Mouse (Mus musculus) limb, embryonic 11.5 days (tissue): ENCODE results near the gene Proca1. TPM values are rescaled to one million over a fixed set of nuclear protein-coding genes. Genes with fewer than 3 reads are reported as not detected.

Experiments
- ATAC-seq: fragments of 200-750 bp; cut with Nextera tagmentation; 2 replicates; pipeline ENCODE4 v1.8.0; 2017; ENCODE audit warnings: low read depth; ENCODE audit not compliant: insufficient number of reproducible peaks, low FRiP score, low TSS enrichment
- DNase-seq: peaks from one replicate; pipeline ENCODE4 v3.0.0-alpha.2; 2015; ENCODE audit warnings: low spot score
- H3K27ac ChIP-seq: fragments of 300-500 bp; sonication (generic); replicated peaks from 2 replicates; pipeline ENCODE4 v1.5.1; 2014; ENCODE audit warnings: low read depth, mild to moderate bottlenecking, low read length
- H3K27me3 ChIP-seq: fragments of 300-500 bp; sonication (generic); 2 replicates; pipeline ENCODE4 v1.6.1; 2014; ENCODE audit warnings: mild to moderate bottlenecking, low read length, mixed read lengths; ENCODE audit not compliant: control insufficient read depth, insufficient read depth
- H3K36me3 ChIP-seq: fragments of 300-500 bp; sonication (generic); 2 replicates; pipeline ENCODE4 v1.6.1; 2014; ENCODE audit warnings: mild to moderate bottlenecking, low read length, moderate library complexity, mixed read lengths; ENCODE audit not compliant: control insufficient read depth, insufficient read depth
- H3K4me1 ChIP-seq: fragments of 300-500 bp; sonication (generic); 2 replicates; pipeline ENCODE4 v1.6.1; 2014; ENCODE audit warnings: low read length, mixed read lengths; ENCODE audit not compliant: control insufficient read depth, insufficient read depth
- H3K4me2 ChIP-seq: fragments of 300-500 bp; sonication (generic); 2 replicates; pipeline ENCODE4 v1.6.1; 2014; ENCODE audit warnings: low read depth, mild to moderate bottlenecking, moderate library complexity; ENCODE audit not compliant: severe bottlenecking
- H3K4me3 ChIP-seq: fragments of 300-500 bp; sonication (generic); 2 replicates; pipeline ENCODE4 v1.5.1; 2014; ENCODE audit warnings: low read depth, low read length
- H3K9ac ChIP-seq: fragments of 300-500 bp; sonication (generic); 2 replicates; pipeline ENCODE4 v1.6.1; 2014; ENCODE audit warnings: mild to moderate bottlenecking, low read length
- H3K9me3 ChIP-seq: fragments of 300-500 bp; sonication (generic); 2 replicates; pipeline ENCODE4 v1.6.1; 2016; ENCODE audit warnings: low read length; ENCODE audit not compliant: control insufficient read depth
- WGBS: fragments of 180-500 bp; shearing (Covaris S2); extraction: QIAGEN DNeasy Blood & Tissue Kit; methylation state at CpG from one replicate; pipeline ENCODE4 v1.1.7; 2014; 5-methylcytosine and 5-hydroxymethylcytosine counted together
- polyA plus RNA-seq: library from polyadenylated mRNA; unstranded; fragments of >200 nt; fragmentation: Nextera tagmentation; extraction: Ambion mirVana; gene quantifications from 2 replicates; pipeline ENCODE4 v1.2.1, GENCODE M21; 2014

Proca1 gene
- polyA plus RNA-seq, 1 experiment from 2014 or later, result 1.3 TPM

GRCm38 (mm10) chr11:78156156-78156699, 37.0 kb upstream of the Proca1 start:
- Histone ChIP-seq H3K4me2 (no peak overlapping the region), H3K9ac (no peak overlapping the region), H3K27me3 (no peaks in the 10 kb centered on the region), H3K36me3 (peaks cover 28% of the 10 kb centered on the region), H3K4me3 (no peak overlapping the region), H3K27ac (no peak overlapping the region), H3K9me3 (no peaks in the 10 kb centered on the region), H3K4me1 (no peaks in the 10 kb centered on the region)
- 74% methylated on average over 6 of the region's 6 CpGs for WGBS
- ATAC-seq, result no peak
- no peak for DNase-seq

- DNase-seq (peak; percentile 84), ATAC-seq (no peak)
- Histone ChIP-seq H3K9me3 (no peaks in the 10 kb centered on the region), H3K27me3 (no peaks in the 10 kb centered on the region), H3K9ac (no peak overlapping the region), H3K4me2 (no peak overlapping the region), H3K27ac (no peak overlapping the region), H3K36me3 (peaks cover 31% of the 10 kb centered on the region), H3K4me1 (peaks cover 16% of the 10 kb centered on the region), H3K4me3 (no peak overlapping the region)
- WGBS, result 34% methylated on average over 2 of the region's 2 CpGs
These were observed 34.1 kb upstream of the Proca1 start for GRCm38 (mm10) chr11:78159096-78159495.

DNA sequence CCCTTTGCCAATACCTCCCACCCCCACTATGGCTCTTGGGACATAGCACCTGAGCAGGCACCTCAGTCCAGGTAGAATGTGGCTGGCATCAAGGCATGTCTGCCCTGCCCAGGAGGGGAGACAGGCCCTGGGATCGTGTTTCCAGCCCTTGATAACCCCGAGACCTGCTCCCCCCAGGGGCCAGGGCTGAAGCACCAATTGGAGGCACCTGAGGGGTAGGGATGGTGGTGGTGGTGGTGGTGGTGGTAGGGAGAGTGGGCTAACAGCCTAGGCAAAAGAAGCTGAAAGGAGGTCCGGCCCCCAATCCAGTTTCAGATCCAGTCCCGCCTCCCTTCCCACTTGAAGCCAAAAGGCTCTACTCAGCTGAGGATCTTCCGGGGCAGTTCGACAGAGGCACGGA, 33.6 kb upstream of the Proca1 start:
- WGBS, result 83% methylated on average over 7 of the region's 7 CpGs
- Histone ChIP-seq H3K36me3 (peaks cover 27% of the 10 kb centered on the region), H3K4me1 (peaks cover 16% of the 10 kb centered on the region), H3K27me3 (no peaks in the 10 kb centered on the region), H3K4me2 (no peak overlapping the region), H3K27ac (no peak overlapping the region), H3K9ac (no peak overlapping the region), H3K9me3 (no peaks in the 10 kb centered on the region), H3K4me3 (no peak overlapping the region)
- DNase-seq (no peak), ATAC-seq (no peak)

- no peak overlapping the region for H3K27ac ChIP-seq
- peaks cover 16% of the 10 kb centered on the region for H3K4me1 ChIP-seq
- no peak for ATAC-seq
- no peak for DNase-seq
- H3K4me3 ChIP-seq, result no peak overlapping the region
- H3K9ac ChIP-seq, result no peak overlapping the region; the same call in 1 of the 2 replicates
- H3K36me3 ChIP-seq, result peaks cover 23% of the 10 kb centered on the region
- H3K4me2 ChIP-seq, result no peak overlapping the region
- 90% methylated on average over 18 of the region's 18 CpGs for WGBS
- no peaks in the 10 kb centered on the region for H3K27me3 ChIP-seq
- no peaks in the 10 kb centered on the region for H3K9me3 ChIP-seq
These were observed 33.0 kb upstream of the Proca1 start for GRCm38 (mm10) chr11:78160171-78160570.

- no peak for ATAC-seq
- no peak overlapping the region for H3K27ac ChIP-seq
- peaks cover 16% of the 10 kb centered on the region for H3K4me1 ChIP-seq
- H3K27me3 ChIP-seq, result no peaks in the 10 kb centered on the region
- no peaks in the 10 kb centered on the region for H3K9me3 ChIP-seq
- no peak overlapping the region for H3K4me2 ChIP-seq
- peaks cover 22% of the 10 kb centered on the region for H3K36me3 ChIP-seq
- 91% methylated on average over 3 of the region's 3 CpGs for WGBS
- H3K9ac ChIP-seq, result no peak overlapping the region
- no peak for DNase-seq
- H3K4me3 ChIP-seq, result no peak overlapping the region
These were observed 32.5 kb upstream of the Proca1 start for GRCm38 (mm10) chr11:78160675-78161074.

GRCm38 (mm10) chr11:78161169-78161568, 32.0 kb upstream of the Proca1 start:
- no peak overlapping the region for H3K27ac ChIP-seq
- no peak overlapping the region for H3K9ac ChIP-seq
- WGBS, result 89% methylated on average over 14 of the region's 14 CpGs
- H3K4me2 ChIP-seq, result no peak overlapping the region
- no peaks in the 10 kb centered on the region for H3K9me3 ChIP-seq
- H3K36me3 ChIP-seq, result peaks cover 22% of the 10 kb centered on the region
- H3K4me3 ChIP-seq, result no peak overlapping the region
- no peaks in the 10 kb centered on the region for H3K27me3 ChIP-seq
- ATAC-seq (no peak), DNase-seq (no peak)
- peaks cover 21% of the 10 kb centered on the region for H3K4me1 ChIP-seq

DNA sequence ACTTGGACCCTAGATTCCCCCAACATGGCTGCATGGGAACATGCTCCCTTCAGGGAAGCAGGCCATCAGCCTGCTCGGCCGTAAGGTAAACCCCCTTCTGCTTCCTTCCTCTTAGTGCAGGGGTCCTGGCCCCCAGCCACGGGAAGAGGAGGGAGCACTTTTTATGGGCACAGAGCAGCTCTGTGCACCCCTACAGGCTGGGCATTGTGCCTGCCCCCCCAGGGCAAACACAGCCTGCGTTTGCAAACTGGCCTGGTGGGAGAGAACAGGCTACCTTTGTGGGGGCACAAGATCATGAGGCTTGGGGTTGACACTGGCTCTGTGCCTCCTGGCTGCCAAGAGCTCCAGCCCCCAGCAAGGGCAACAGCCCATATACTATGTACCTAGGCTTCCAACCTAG, 31.2 kb upstream of the Proca1 start:
- no peak for ATAC-seq
- no peaks in the 10 kb centered on the region for H3K9me3 ChIP-seq
- no peak for DNase-seq
- H3K4me3 ChIP-seq, result no peak overlapping the region
- no peak overlapping the region for H3K4me2 ChIP-seq
- WGBS, result 68% methylated on average over 4 of the region's 4 CpGs
- no peaks in the 10 kb centered on the region for H3K27me3 ChIP-seq
- H3K9ac ChIP-seq, result 0 out of 2 replicates have a peak overlapping the region, but pooled peaks have one; percentile 18
- peak overlapping the region; percentile 23; the same call in 1 of the 2 replicates for H3K27ac ChIP-seq
- H3K4me1 ChIP-seq, result peaks cover 23% of the 10 kb centered on the region
- peaks cover 22% of the 10 kb centered on the region for H3K36me3 ChIP-seq

- no peak for DNase-seq
- H3K4me1 ChIP-seq, result peaks cover 23% of the 10 kb centered on the region
- H3K9ac ChIP-seq, result no peak overlapping the region
- peak overlapping the region; percentile 23; the same call in 1 of the 2 replicates for H3K27ac ChIP-seq
- H3K4me2 ChIP-seq, result peak overlapping the region; percentile 61
- H3K9me3 ChIP-seq, result no peaks in the 10 kb centered on the region
- WGBS, result 60% methylated on average over 6 of the region's 6 CpGs
- H3K4me3 ChIP-seq, result peak overlapping the region; percentile 99; the same call in 1 of the 2 replicates
- H3K27me3 ChIP-seq, result no peaks in the 10 kb centered on the region
- peaks cover 22% of the 10 kb centered on the region for H3K36me3 ChIP-seq
- ATAC-seq, result no peak
These were observed 30.7 kb upstream of the Proca1 start for GRCm38 (mm10) chr11:78162504-78162903.

- Histone ChIP-seq H3K27me3 (no peaks in the 10 kb centered on the region), H3K4me3 (peak overlapping the region; percentile 99), H3K9me3 (no peaks in the 10 kb centered on the region), H3K27ac (peak overlapping the region; percentile 99), H3K4me2 (peak overlapping the region; percentile 61), H3K36me3 (peaks cover 22% of the 10 kb centered on the region), H3K4me1 (peaks cover 23% of the 10 kb centered on the region), H3K9ac (peak overlapping the region; percentile 49)
- WGBS, result 67% methylated on average over 2 of the region's 2 CpGs
- ATAC-seq (no peak), DNase-seq (no peak)
These were observed 30.1 kb upstream of the Proca1 start for GRCm38 (mm10) chr11:78163045-78163444.
